Mouse (Mus musculus) large intestine, adult 2 months (tissue): ENCODE results near the gene Ttc21a. TPM values are rescaled to one million over a fixed set of nuclear protein-coding genes. Genes with fewer than 3 reads are reported as not detected.
"Not testable (repeated sequence)": the region's sequence is repeated elsewhere in the genome, so short reads cannot be mapped to it uniquely, and the experiment has no call there.

Experiments used
- DNase-seq: peaks from one replicate; pipeline ENCODE4 v3.0.0-alpha.2; 2012; ENCODE audit warnings: low read depth, low spot score
- WGBS: fragments of 180-500 bp; shearing (Covaris S2); methylation state at CpG from one replicate; pipeline ENCODE4 v1.1.7; 2018; 5-methylcytosine and 5-hydroxymethylcytosine counted together
- polyA plus RNA-seq: library from polyadenylated mRNA; depleted of rRNA; stranded (reverse); fragments of >200 nt; gene quantifications from 2 replicates; pipeline ENCODE4 v1.2.3, GENCODE M21; 2012

Ttc21a gene
- polyA plus RNA-seq, 1 experiment = 0.02 TPM

DNA sequence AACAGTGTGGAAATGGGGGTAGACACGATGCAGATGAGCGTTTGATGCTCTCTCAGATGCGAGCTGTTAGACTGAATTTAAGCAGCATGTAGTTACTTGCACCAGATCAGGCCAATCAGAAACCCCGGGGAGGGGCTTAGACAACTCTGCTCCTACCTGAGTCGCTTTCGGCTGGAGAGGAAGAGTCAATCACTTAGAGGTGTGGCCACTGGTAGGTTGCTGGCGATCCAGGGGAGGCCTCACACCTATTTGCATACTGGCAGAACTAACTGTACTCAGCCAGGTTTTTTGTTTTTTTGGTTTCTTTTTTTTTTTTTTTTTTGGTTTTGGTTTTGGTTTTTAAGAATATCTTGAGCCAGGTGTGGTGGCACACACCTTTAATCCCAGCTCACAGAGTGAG, 50.9 kb downstream of the Ttc21a start:
- no peak for DNase-seq

DNA sequence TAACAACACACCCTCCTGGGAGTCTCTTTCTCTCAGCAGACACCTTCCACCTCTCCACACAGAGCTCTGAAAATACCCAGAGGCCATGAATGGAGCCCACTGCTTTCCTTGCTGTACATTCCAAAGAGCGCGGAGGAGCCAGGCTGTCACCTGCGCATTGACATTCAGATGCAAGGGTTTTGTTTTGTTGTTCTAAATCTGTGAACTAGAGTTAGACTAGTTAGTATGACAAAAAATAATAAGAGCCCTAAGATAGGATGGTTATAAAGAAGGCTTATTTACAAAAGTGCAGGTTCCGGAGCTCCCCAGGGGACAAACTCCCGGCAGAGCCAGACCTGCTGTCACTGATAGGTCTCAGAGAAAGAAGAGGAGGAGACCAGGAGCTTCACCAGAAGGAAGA, 53.9 kb downstream of the Ttc21a start:
- 52% methylated on average over 5 of the region's 5 CpGs for WGBS
- DNase-seq = no peak

More for the DNA sequence above, 50.9 kb downstream of the Ttc21a start:
- 49% methylated on average over 7 of the region's 7 CpGs for WGBS

DNA sequence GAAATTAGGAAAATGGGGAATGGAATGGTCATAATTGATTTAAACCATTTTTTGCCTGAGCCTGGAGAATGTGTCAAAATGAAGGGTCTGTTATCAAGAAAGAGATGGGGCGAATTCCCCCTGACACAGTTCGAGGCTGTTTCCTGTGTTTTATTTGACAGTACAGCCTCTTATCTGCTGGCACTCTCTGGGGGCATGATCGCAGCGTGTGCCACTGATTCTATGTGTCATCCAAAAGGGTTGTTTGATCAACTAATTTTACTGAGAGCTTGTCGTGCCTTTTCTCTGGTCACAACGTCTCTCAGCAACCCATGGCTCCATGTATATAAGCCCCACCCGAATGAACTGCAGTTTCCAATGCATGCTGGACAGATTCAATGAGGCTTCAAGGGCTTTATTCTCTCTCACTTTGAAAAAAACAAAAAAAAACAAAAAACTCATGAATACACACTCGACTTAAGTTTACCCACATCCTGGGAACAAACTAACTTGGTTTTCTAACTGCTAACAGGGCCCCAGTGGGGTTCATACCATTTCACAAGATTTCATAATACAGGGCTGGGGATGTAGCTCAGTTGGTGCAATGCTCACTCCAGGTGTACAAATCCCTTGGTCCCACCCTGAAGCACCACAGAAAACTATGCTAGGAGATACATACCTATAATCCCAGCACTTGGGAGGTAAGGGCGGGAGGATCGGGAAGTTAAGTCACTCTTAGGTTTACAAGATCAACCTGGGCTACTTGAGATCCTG, 55.9 kb downstream of the Ttc21a start:
- WGBS = 49% methylated on average over 10 of the region's 10 CpGs
- DNase-seq = no peak

DNA sequence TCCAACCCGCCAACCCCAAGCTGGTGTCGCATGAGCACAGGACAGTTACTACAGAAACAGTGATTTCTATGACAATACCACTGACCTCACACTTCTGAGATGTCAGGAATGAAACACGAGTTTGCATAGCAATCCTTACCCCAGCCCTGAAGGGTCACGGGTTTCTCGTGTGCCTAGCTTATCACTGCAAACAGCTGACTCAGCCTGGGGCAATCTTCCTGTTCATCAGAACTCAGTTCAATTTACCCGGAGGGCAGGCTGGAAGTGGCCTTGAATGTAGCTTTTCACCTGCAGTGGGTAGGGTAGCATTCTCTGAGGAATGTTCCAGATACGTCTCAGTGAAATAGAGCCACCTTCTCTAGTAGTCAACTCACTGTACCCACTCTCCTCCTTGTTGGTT, 56.8 kb downstream of the Ttc21a start:
- no peak for DNase-seq
- 58% methylated on average over 7 of the region's 7 CpGs for WGBS

DNA sequence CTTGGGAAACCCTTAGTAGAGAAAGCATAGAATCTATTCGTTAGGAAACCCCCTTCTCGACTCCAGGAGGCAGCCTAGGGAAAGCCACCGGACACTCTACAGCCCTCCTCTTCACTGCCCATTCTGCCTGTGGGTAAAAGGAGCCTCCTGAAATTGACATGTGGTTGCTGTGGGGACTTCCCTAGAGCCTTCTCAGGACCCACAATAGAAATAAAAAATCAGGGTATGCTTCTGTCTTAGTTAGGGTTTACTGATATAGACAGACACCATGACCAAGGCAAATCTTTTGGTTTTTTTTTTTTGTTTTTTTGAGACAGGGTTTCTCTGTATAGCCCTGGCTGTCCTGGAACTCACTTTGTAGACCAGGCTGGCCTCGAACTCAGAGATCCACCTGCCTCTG, 58.7 kb downstream of the Ttc21a start:
- no peak for DNase-seq
- WGBS = 88% methylated on average over 4 of the region's 4 CpGs

DNA sequence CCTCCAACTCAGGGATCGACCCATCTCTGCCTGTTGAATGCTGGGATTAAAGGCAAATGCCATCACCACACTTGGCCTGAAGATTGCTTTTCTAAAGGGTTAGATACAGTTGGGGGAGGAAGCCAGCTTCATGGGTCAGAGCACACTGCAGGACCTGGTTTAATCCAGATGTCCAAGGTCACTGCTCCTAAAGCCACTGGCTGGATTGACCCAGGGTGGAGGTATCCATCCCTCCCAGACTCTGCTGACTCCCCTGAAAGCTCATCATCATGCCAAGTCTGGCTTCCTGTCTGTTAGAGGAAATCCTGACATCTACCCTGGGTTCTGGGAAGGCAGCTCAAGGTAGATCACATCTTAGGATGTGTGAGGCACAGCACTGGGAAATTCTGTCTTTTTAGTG, 61.4 kb downstream of the Ttc21a start:
- WGBS = 91% methylated on average over 1 of the region's 1 CpGs

DNA sequence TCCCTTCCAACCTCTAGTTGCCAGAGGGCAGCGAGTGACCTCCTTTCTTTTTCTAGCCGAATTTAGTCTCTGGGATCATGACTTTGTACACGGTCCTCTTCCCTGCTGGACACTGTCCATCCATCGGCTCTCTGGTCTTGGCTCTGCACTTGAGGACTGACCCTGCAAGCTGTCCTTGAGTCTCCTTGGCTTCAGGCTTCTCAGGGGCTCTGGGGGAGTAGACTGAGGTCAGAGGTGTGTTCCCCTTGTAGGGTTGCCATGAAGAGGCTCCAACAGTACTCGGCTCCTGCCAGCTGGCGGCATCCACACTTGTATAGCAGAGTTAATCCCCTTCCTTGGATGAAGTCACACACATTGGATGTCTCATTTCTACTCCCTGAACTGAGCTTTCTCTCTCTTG, 62.2 kb downstream of the Ttc21a start:
- 67% methylated on average over 6 of the region's 6 CpGs for WGBS
- no peak for DNase-seq

More for the DNA sequence above, 61.4 kb downstream of the Ttc21a start:
- DNase-seq = no peak

DNA sequence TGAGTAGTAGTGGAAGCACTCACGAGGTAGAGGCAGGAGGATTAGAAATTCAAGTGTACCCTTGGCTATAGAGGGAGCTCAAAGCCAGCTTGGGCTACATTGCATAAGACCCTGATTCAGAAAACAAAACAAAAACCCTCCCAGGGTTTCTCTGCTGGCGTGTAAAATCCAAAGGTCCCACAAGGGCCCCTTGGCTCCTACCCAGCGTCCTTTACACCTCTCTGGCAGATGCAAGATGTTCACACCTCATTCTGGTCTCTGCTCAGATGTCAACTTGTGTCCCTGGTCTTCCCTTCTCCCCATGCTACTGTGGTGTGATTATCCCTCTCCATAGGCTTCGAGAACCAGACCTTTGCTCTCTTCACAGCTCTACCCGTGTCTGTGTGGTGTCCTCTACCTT, 63.4 kb downstream of the Ttc21a start:
- WGBS = 68% methylated on average over 5 of the region's 5 CpGs
- DNase-seq = no peak

DNA sequence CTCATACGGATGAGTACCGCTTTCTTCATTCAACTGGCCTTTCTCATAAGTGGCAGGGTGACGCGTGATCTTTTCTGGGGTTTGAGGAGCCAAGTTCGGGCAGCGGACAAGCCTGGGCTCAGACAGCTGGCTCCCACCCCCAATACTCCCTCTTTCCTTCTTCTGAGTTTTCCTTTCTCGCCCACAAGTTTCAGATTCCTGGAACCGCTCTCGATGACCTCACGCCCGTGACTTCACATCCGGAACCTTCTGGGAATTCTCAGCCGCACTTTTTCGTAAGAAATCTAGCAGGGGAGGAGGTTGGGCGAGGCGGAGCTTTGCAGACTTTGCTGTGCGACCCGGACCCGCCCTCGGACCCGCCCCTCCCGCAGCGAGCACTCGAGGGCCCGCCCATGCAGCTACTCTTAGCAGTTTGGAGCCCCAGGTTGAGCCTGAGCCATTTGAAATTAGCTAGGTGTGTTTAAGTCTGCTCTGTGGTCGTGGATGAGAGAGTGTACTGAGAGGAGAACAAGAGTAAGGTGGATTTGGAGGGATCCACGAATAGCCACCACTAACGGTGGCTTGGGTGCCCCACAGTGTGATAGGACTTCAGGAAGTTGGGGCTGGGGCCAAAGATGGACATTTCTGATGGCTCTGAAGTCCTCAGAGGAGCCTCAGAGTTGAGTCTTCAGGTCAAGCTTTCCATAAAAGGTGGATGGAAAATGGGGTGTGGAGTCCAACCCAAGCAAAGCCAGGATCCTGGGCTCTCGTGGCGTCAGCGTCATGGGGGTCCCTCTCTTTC, 64.7 kb downstream of the Ttc21a start:
- 10% methylated on average over 31 of the region's 31 CpGs for WGBS

DNA sequence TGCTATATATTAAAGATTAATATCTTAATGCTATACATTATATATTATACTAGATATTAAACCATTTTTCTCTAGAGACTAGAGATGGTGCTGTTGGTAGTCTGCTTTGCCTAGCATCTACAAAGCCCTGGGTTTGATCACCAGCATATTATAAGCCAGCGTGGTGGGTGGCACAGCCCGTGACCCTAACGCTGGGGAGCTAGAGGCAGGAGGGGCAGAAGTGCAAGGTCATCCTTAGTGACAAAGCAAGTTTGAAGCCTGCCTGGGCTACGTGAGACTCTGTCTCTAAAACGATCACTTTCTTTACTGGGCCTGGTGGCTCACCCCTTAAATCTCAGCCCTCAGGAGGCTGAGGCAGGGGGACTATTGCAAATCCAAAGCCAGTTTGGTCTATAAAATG, 65.5 kb downstream of the Ttc21a start:
- DNase-seq = no peak
- 91% methylated on average over 5 of the region's 5 CpGs for WGBS

More for the DNA sequence above, 64.7 kb downstream of the Ttc21a start:
- no peak for DNase-seq

DNA sequence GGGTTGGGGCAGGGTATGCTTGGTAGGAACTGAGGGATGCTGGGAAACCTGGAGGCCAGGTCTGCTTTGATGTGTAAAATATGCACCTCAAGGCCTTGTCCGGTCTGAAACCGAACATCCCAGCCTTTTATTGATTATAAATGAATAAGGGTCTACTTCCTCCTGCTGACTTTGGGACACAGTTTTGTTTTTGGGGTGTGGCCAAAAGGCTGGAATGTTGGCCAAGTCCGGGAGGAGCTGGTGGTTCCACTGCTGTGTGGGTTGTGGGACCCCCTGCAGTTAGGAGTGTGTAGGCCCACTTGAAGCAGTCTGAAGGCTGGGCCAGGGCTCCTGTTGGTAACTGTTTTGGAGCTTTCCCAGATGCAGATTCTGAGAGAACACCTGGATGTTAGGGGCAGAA, 68.5 kb downstream of the Ttc21a start:
- DNase-seq = no peak
- 31% methylated on average over 3 of the region's 3 CpGs for WGBS

DNA sequence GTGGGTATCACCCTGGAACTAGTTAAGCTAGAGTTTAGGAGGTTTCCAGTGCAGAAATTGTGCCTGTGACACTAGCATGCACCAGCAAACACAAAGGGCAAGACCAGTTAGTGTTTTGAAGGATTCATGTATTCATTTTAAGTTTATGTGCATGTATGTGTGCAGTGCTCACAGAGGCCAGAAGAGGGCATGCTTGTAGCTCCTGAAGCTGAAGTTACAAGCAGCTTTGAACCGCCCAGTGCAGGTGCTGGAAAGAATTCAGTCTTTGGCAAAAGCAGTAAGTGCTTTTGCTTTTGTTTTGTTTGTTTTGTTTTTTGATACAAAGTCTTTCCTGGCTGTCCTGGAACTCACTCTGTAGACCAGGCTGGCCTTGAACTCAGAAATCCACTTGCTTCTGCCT, 70.4 kb downstream of the Ttc21a start:
- DNase-seq = no peak
- 90% methylated on average over 1 of the region's 1 CpGs for WGBS

DNA sequence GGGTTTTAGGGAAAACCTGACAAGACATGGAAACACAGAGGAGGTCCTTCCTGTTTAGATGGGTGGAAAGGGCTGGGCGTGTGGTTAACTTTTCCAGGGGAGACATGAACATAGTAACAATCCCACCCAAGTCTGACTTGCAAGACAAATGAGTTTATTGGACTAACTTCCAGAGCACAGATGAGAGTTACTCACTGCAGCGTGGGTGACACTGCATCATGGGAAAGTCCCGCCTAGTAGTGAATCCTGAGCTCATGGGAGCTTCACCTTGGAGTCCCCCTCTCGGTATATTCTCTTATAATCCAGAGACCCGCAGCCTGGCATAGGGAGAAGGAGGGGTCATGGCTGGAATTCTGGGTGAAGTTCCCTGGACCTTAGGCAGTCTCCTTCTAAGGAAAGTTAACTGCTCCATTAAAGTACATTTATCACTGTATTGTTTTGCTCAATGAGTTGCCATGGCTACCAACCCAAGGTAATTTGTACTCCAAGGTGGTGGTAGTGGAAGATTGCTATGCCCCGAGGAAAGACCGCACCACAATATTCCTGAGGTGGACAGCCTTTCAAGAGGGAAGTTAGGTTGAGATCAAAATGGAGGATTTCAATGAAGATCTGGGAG, 71.9 kb downstream of the Ttc21a start:
- DNase-seq = no peak
- 37% methylated on average over 7 of the region's 7 CpGs for WGBS

DNA sequence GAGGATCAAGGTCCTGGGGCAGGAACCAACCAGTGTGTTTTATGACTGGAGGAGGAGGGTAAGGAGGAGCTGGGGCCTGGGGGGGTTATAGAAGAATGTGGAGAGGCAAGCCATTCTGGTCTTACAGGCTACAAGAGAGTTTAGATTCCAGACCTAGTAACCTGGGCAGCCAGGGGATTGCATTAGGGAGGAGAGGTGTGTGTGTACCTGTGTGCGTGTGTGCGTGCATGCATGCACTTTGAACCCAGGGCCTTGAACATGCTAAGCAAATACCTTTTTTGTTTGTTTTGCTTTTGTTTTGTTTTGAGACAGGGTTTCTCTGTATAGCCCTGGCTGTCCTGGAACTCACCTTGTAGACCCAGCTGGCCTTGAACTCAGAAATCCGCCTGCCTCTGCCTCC, 72.5 kb downstream of the Ttc21a start:
- no peak for DNase-seq
- 55% methylated on average over 3 of the region's 3 CpGs for WGBS

DNA sequence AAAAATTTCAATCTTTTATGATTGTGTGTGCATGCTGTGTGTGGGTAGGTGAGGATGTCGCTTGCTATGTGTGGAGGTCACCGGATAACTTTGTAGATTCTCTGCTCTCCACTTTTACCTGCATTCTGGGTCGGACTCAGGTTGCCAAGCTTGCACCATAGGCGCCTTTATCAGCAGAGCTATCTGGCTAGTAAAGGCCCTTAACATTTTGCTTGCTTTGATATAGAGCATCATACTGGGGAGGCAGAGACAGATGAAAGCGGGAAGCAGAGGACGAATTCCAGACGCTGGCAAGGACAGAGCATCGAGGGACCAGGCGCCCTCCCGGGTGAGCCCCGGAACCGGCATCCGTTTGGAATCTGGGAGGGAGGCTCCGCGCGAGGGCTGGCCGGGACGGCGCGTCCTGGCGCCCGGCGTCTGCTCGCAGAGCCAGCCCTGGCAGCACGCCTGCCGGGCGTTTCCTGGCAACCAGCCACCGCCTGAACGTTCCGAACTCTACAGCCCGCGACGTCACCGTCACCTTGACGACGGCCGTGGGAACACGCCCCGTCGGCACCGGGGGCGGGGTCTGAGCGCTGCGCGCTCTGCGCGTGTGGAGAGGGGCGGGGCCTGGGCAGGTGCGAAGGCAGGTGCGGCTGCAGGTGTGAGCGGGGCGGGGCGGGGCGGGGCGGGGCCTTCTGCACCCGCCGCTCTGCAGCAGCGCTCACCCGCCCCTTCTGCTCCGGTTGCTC, 73.5 kb downstream of the Ttc21a start:
- peak; percentile 93 for DNase-seq
- 2% methylated on average over 58 of the region's 60 CpGs for whole genome bisulfite sequencing

DNA sequence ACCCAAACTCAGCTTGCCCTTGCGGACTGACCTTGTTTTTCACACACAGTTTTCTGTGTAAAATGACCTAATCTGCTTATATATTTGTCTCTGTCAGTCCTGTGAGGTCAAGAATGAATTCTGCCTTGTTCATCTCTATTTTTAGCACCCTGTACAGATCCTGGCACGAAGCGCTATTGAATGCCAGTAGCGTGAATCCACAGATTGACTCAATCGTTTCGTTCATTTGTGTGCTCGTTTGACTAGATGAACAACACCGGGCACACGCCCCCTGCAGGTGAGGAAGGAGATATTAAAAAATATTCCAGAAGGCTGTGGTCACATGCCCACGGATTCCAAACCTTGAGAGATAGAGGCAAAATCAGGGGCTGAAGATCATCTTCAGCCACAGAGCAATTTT, 74.1 kb downstream of the Ttc21a start:
- DNase-seq = no peak
- WGBS = 2% methylated on average over 10 of the region's 10 CpGs

DNA sequence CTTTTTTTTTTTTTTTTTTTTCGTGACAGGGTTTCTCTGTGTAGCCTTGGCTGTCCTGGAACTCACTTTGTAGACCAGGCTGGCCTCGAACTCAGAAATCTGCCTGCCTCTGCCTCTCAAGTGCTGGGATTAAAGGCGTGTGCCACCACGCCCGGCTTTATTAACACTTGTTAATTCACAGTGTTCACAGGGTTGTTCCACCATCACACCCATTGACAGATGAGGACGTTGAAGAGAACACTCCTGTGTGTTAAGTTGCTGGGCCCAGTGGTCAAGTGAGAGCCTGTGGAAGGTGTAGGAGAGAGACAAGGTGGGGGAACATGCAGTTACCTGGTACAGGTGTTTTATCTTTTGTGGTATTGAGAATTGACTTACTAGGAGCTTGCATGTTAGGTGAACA, 74.8 kb downstream of the Ttc21a start:
- 67% methylated on average over 6 of the region's 6 CpGs for WGBS
- not testable (repeated sequence) for DNase-seq

DNA sequence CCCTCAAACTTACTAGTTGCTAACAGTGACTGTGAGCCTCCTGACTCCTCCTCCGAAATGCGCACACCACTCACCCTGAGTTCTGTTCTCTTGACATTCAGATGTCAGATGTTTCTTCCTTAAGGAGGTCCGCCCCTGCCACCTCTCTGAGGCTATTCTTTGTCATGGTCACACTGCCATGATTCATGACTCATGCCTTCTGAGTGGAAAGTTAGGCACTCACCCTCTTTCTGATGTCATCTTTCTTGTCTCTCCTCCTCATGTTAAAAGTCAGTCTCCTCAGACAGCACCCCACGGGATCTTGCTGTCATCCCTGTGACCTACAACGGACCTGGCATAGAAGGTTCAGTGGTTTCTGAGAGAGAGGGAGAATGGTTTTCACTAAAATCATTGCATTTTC, 75.4 kb downstream of the Ttc21a start:
- WGBS = 88% methylated on average over 5 of the region's 5 CpGs
- DNase-seq = no peak

DNA sequence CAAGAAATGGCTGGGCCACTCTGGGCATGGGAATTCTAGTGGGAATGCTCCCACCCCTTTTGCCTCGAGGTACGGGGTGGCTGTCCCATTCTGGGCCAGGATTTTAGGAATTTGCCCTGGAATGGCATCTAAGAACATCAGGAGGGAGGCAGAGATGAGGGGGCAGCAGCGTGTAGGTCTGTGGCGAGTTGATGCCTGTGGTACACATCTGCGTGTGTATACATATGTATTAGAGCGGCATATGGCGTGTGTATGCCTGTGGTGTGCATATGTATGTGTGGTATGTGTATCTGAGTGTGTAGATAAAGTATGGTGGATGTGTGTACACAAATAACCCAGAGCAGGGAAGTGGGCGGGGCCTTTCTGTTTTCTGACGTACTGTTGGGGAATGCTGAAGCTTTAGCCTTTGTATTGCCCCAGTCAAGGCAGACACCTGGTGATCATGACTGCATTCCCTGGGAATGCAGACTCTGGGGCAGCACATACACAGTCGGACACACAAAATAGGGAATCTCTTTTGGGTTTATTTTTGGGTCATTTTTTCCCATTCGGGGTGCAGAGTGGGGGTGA, 75.9 kb downstream of the Ttc21a start:
- DNase-seq = no peak
- 68% methylated on average over 11 of the region's 11 CpGs for WGBS

DNA sequence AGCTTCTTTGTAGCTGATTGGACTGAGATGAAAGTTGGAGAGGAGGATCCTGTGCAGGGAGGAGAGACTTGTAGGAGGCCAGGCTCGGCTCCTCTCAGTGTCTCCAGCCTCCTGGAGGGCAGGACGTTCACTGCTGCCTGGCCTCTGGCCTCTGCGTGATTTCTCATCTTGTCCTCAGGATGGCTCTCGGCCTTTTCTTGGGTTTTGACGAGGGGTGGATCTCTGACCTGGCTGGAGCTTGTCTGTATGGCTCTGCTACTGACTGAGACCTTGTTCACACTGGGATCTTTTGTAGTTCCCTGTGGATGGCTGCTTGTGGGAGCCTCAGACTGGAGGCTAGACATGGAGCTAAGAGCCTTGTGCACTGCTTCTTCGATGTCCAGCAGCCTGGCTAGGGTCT, 77.4 kb downstream of the Ttc21a start:
- WGBS = 89% methylated on average over 6 of the region's 6 CpGs
- no peak for DNase-seq
